Mouse (Mus musculus) stomach, postnatal 0 days (tissue): Measurements from ENCODE around the gene Tomm6. TPM values are rescaled to one million over a fixed set of nuclear protein-coding genes. Genes with fewer than 3 reads are reported as not detected.

Experiments
- ATAC-seq: fragments of 200-750 bp; cut with Nextera tagmentation; 2 replicates; pipeline ENCODE4 v1.8.0; 2017; ENCODE audit not compliant: low FRiP score, low TSS enrichment
- DNase-seq: peaks from one replicate; pipeline ENCODE4 v3.0.0-alpha.2; 2016; ENCODE audit warnings: low spot score
- H3K27ac ChIP-seq: fragments of 300-500 bp; sonication (generic); replicated peaks from 2 replicates; pipeline ENCODE4 v1.5.1; 2014; ENCODE audit warnings: mild to moderate bottlenecking, control low read depth
- H3K27me3 ChIP-seq: fragments of 300-500 bp; sonication (generic); 2 replicates; pipeline ENCODE4 v1.6.1; 2014; ENCODE audit warnings: low read length; ENCODE audit not compliant: control insufficient read depth, insufficient read depth
- H3K36me3 ChIP-seq: fragments of 300-500 bp; sonication (generic); 2 replicates; pipeline ENCODE4 v1.6.1; 2014; ENCODE audit warnings: low read length, mixed read lengths; ENCODE audit not compliant: control insufficient read depth, insufficient read depth
- H3K4me1 ChIP-seq: fragments of 300-500 bp; sonication (generic); replicated peaks from 2 replicates; pipeline ENCODE4 v1.6.1; 2014; ENCODE audit warnings: antibody characterized with exemption; ENCODE audit not compliant: control insufficient read depth, insufficient read depth
- H3K4me2 ChIP-seq: fragments of 300-500 bp; sonication (generic); replicated peaks from 2 replicates; pipeline ENCODE4 v1.6.1; 2014; ENCODE audit warnings: low read depth, mild to moderate bottlenecking, control low read depth, moderate library complexity
- H3K4me3 ChIP-seq: fragments of 300-500 bp; sonication (generic); 2 replicates; pipeline ENCODE4 v1.5.1; 2014; ENCODE audit warnings: low read depth, low read length, control low read depth
- H3K9ac ChIP-seq: fragments of 300-500 bp; sonication (generic); 2 replicates; pipeline ENCODE4 v1.6.1; 2014; ENCODE audit warnings: mild to moderate bottlenecking, low read length, control low read depth, mixed read lengths
- H3K9me3 ChIP-seq: fragments of 300-500 bp; sonication (generic); 2 replicates; pipeline ENCODE4 v1.6.1; 2016; ENCODE audit warnings: low read length; ENCODE audit not compliant: control insufficient read depth
- CTCF ChIP-seq: IDR thresholded peaks from 2 replicates; pipeline ENCODE4 v1.5.1; 2016; ENCODE audit warnings: antibody characterized with exemption, low read depth, mild to moderate bottlenecking, moderate library complexity
- EP300 ChIP-seq: optimal IDR thresholded peaks from 2 replicates; pipeline ENCODE3; 2016; ENCODE audit warnings: antibody characterized with exemption
- WGBS: fragments of 180-500 bp; shearing (Covaris S2); extraction: QIAGEN DNeasy Blood & Tissue Kit; methylation state at CpG from one replicate; pipeline ENCODE4 v1.1.7; 2014; 5-methylcytosine and 5-hydroxymethylcytosine counted together
- polyA plus RNA-seq: library from polyadenylated mRNA; unstranded; fragments of >200 nt; fragmentation: Nextera tagmentation; extraction: Ambion mirVana; gene quantifications from 2 replicates; pipeline ENCODE4 v1.2.1, GENCODE M21; 2015

The Tomm6 gene
- polyA plus RNA-seq, 1 experiment from 2014 or later, result 386 TPM

- Histone ChIP-seq H3K27ac (no peak overlapping the region), H3K9me3 (no peaks in the 10 kb centered on the region), H3K27me3 (no peaks in the 10 kb centered on the region), H3K9ac (no peak overlapping the region), H3K4me1 (no peaks in the 10 kb centered on the region), H3K36me3 (no peaks in the 10 kb centered on the region), H3K4me2 (no peak overlapping the region), H3K4me3 (no peak overlapping the region)
- DNase-seq (peak; percentile 34), ATAC-seq (peak; percentile 76)
- WGBS, result 69% methylated on average over 2 of the region's 2 CpGs
- no peak for TF ChIP-seq EP300
- TF ChIP-seq CTCF, result no peak
These were observed 36.2 kb downstream of the Tomm6 start for GRCm38 (mm10) chr17:47651953-47652352.

GRCm38 (mm10) chr17:47648966-47649365 lies 39.2 kb downstream of the Tomm6 start:
- WGBS, result 58% methylated on average over 4 of the region's 4 CpGs
- Histone ChIP-seq H3K27me3 (no peaks in the 10 kb centered on the region), H3K4me3 (no peak overlapping the region), H3K36me3 (no peaks in the 10 kb centered on the region), H3K4me2 (no peak overlapping the region), H3K27ac (no peak overlapping the region), H3K4me1 (no peaks in the 10 kb centered on the region), H3K9me3 (no peaks in the 10 kb centered on the region), H3K9ac (no peak overlapping the region)
- TF ChIP-seq CTCF (no peak), EP300 (no peak)
- ATAC-seq, result no peak
- no peak for DNase-seq

DNA sequence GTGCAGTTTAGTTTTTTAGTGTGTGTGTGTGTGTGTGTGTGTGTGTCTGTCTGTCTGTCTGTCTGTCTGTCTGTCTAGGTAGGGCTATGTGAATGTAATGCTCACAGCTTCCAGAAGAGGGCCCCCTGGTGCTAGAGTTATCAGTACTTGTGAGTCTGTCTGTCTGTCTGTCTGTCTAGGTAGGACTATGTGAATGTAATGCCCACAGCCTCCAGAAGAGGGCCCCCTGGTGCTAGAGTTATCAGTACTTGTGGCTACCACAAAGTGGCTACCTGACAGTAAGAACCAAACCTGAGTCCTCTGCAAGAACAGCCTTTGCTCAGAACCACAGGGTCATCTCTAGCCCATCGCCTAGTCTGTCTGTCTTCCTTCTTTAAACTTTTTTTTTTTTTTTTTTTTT lies 41.5 kb downstream of the Tomm6 start:
- ATAC-seq (peak; percentile 45; the same call in 1 of the 2 replicates), DNase-seq (peak; percentile 85)
- WGBS, result 90% methylated on average over 1 of the region's 1 CpGs
- Histone ChIP-seq H3K27me3 (no peaks in the 10 kb centered on the region), H3K9me3 (no peaks in the 10 kb centered on the region), H3K9ac (no peak overlapping the region), H3K36me3 (no peaks in the 10 kb centered on the region), H3K27ac (no peak overlapping the region), H3K4me1 (no peaks in the 10 kb centered on the region), H3K4me3 (no peak overlapping the region), H3K4me2 (no peak overlapping the region)
- TF ChIP-seq EP300 (no peak), CTCF (peak; percentile 83)

- Histone ChIP-seq H3K9ac (no peak overlapping the region), H3K9me3 (no peaks in the 10 kb centered on the region), H3K4me2 (no peak overlapping the region), H3K27ac (no peak overlapping the region), H3K4me1 (no peaks in the 10 kb centered on the region), H3K4me3 (no peak overlapping the region), H3K36me3 (no peaks in the 10 kb centered on the region), H3K27me3 (no peaks in the 10 kb centered on the region)
- TF ChIP-seq EP300 (no peak), CTCF (peak; percentile 36)
- ATAC-seq, result no peak
- WGBS, result 69% methylated on average over 2 of the region's 2 CpGs
- no peak for DNase-seq
These were observed 45.2 kb downstream of the Tomm6 start for GRCm38 (mm10) chr17:47642992-47643391.

Other genes starting within 250 kb of the Tomm6 start
- gene Taf8, start 186.1 kb downstream of the Tomm6 start, polyA plus RNA-seq, result 11.0 and 11.1 TPM in 2 replicates
- 219 and 242 TPM in 2 replicates for gene Ccnd3, start 183.3 kb downstream of the Tomm6 start, polyA plus RNA-seq
- gene Bysl, start 76.9 kb downstream of the Tomm6 start, polyA plus RNA-seq, result 13.4 and 13.6 TPM in 2 replicates
- gene Med20, start 76.8 kb downstream of the Tomm6 start, polyA plus RNA-seq, result 23.8 and 25.1 TPM in 2 replicates
- 1.1 and 1.5 TPM in 2 replicates for gene Gm20517, start 76.8 kb downstream of the Tomm6 start, polyA plus RNA-seq
- gene Usp49, start 57.7 kb downstream of the Tomm6 start, polyA plus RNA-seq, result 1.9 and 2.1 TPM in 2 replicates
- gene Frs3, start 644 bp upstream of the Tomm6 start, polyA plus RNA-seq, result 2.3 and 2.7 TPM in 2 replicates
- gene Gm21981, start 6.1 kb upstream of the Tomm6 start, polyA plus RNA-seq, result 0.16 TPM in 1 of 2 replicates, not detected in the other
- 0.19 and 0.51 TPM in 2 replicates for gene Prickle4, start 6.3 kb upstream of the Tomm6 start, polyA plus RNA-seq
- 1,647 and 1,784 TPM in 2 replicates for gene Pgc, start 38.5 kb upstream of the Tomm6 start, polyA plus RNA-seq
- gene Tfeb, start 48.6 kb upstream of the Tomm6 start, polyA plus RNA-seq, result 10.4 and 13.8 TPM in 2 replicates
- 6.2 and 6.3 TPM in 2 replicates for gene Mdfi, start 146.3 kb upstream of the Tomm6 start, polyA plus RNA-seq
- gene Foxp4, start 236.3 kb upstream of the Tomm6 start, polyA plus RNA-seq, result 14.6 and 17.9 TPM in 2 replicates